Mouse (Mus musculus): ENCODE results near the gene Mid1.

DNA sequence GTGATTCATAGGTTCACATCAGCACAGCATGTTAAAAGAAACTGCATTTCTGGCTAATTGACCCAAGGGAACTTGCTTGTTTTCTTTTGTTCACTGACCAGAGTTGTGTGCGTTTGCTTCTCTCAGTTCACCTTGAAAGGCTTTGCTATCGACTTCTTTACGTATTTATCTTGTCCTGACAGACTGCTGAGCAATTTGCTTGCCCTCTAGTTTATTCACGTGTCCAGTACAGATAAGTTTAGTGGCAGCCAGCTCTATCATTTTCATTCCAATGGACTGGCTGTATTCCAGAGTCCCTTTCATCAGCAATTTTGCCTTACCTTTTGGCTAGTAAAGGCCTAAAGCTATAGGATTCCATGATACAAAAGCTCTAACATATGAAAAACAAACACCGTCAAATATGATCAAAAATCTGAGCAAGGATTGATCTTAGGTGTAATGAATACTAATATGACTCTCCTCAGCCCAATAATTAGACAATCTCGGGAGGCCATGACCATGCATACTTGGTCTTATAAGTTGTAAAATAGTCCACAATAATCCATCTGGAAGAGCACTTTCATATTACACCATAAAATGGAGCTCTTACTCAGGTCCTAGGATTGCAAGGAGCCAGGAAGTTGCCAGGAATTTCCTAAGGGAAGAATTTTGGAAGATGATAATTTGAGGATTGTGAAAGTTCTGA, 7.4 kb downstream of the Mid1 start:
- TF ChIP-seq USF1 (IDR thresholded peaks at IDR 0.05; ENCODE audit: low read depth) (no peak), POLR2A (IDR thresholded peaks at IDR 0.05; ENCODE audit: insufficient read length, low read depth) (no peak), MAX (IDR thresholded peaks at IDR 0.05; ENCODE audit: low read depth) (no peak), POLR2AphosphoS2 (IDR thresholded peaks at IDR 0.05; ENCODE audit: insufficient read length, low read depth) (no peak), E2F4 (IDR thresholded peaks at IDR 0.05; ENCODE audit: insufficient read depth) (no peak), REST (IDR thresholded peaks at IDR 0.05; ENCODE audit: insufficient read depth, insufficient read length) (no peak), TCF3 (IDR thresholded peaks at IDR 0.05; ENCODE audit: insufficient read length, low read depth) (no peak), MYOG (IDR thresholded peaks at IDR 0.05; ENCODE audit: control insufficient read depth in 1 of 3, insufficient read depth in 1 of 3, insufficient read length in 2 of 3, low read depth in 2 of 3) (no peak), TCF12 (IDR thresholded peaks at IDR 0.05; ENCODE audit: insufficient read depth, poor library complexity, severe bottlenecking) (no peak), MYOD1 (IDR thresholded peaks at IDR 0.05; ENCODE audit: control insufficient read depth in 1 of 3, insufficient read length in 2 of 3, low read depth in 2 of 3) (no peak)

All from myocyte (in vitro differentiated cells).